Mouse (Mus musculus) cerebellum, postnatal 36 days (tissue): ENCODE results near the gene Chpt1.

Experiments
- DNase-seq, 2 experiments: peaks; one replicate each; pipeline ENCODE4 v3.0.0; 2021 to 2022; ENCODE audit warnings: mixed read lengths in 2 of 2

Chpt1 gene

GRCm38 (mm10) chr10:88403021-88403420, 100.9 kb downstream of the Chpt1 start:
- DNase-seq: no peak
